Mouse (Mus musculus): ENCODE data around the gene A730009L09Rik.

Gene A730009L09Rik

GRCm38 (mm10) chr16:84514821-84515220, at the start of gene A730009L09Rik:
Gene A730009L09Rik (plus strand): TSS chr16:84515121.
- no peak for DNase-seq (ENCODE audit: low spot score)

GRCm38 (mm10) chr16:84465581-84466165, 49.2 kb upstream of the A730009L09Rik start:
- no peak for DNase-seq (ENCODE audit: low spot score)

- DNase-seq (ENCODE audit: low spot score): no peak
Observed at GRCm38 (mm10) chr16:84468898-84469297, 46.0 kb upstream of the A730009L09Rik start.

- DNase-seq (ENCODE audit: low spot score): no peak
Observed at GRCm38 (mm10) chr16:84469994-84470393, 44.9 kb upstream of the A730009L09Rik start.

GRCm38 (mm10) chr16:84473406-84473805, 41.5 kb upstream of the A730009L09Rik start:
- DNase-seq (ENCODE audit: low spot score): no peak

GRCm38 (mm10) chr16:84474712-84475111, 40.2 kb upstream of the A730009L09Rik start:
- no peak for DNase-seq (ENCODE audit: low spot score)

GRCm38 (mm10) chr16:84476948-84477347, 38.0 kb upstream of the A730009L09Rik start:
- DNase-seq (ENCODE audit: low spot score): no peak

- DNase-seq (ENCODE audit: low spot score): no peak
Observed at GRCm38 (mm10) chr16:84477528-84477927, 37.4 kb upstream of the A730009L09Rik start.

- DNase-seq (ENCODE audit: low spot score): no peak
Observed at GRCm38 (mm10) chr16:84477952-84478351, 37.0 kb upstream of the A730009L09Rik start.

GRCm38 (mm10) chr16:84485931-84486330, 29.0 kb upstream of the A730009L09Rik start:
- DNase-seq (ENCODE audit: low spot score): no peak

- no peak for DNase-seq (ENCODE audit: low spot score)
Observed at GRCm38 (mm10) chr16:84494818-84495217, 20.1 kb upstream of the A730009L09Rik start.

GRCm38 (mm10) chr16:84495438-84495837, 19.5 kb upstream of the A730009L09Rik start:
- DNase-seq (ENCODE audit: low spot score): peak; percentile 33

- no peak for DNase-seq (ENCODE audit: low spot score)
Observed at GRCm38 (mm10) chr16:84507681-84508080, 7.2 kb upstream of the A730009L09Rik start.

- DNase-seq (ENCODE audit: low spot score): no peak
Observed at GRCm38 (mm10) chr16:84521975-84522635, 7.2 kb downstream of the A730009L09Rik start.

GRCm38 (mm10) chr16:84523061-84523460, 8.1 kb downstream of the A730009L09Rik start:
- DNase-seq (ENCODE audit: low spot score): peak; percentile 6

- DNase-seq (ENCODE audit: low spot score): peak; percentile 56
Observed at GRCm38 (mm10) chr16:84527375-84527774, 12.5 kb downstream of the A730009L09Rik start.

GRCm38 (mm10) chr16:84532803-84533202, 17.9 kb downstream of the A730009L09Rik start:
- no peak for DNase-seq (ENCODE audit: low spot score)

GRCm38 (mm10) chr16:84546059-84546458, 31.1 kb downstream of the A730009L09Rik start:
- no peak for DNase-seq (ENCODE audit: low spot score)

GRCm38 (mm10) chr16:84549122-84549521, 34.2 kb downstream of the A730009L09Rik start:
- peak; percentile 42 for DNase-seq (ENCODE audit: low spot score)

- DNase-seq (ENCODE audit: low spot score): no peak
Observed at GRCm38 (mm10) chr16:84550445-84550844, 35.5 kb downstream of the A730009L09Rik start.

- no peak for DNase-seq (ENCODE audit: low spot score)
Observed at GRCm38 (mm10) chr16:84553981-84554380, 39.1 kb downstream of the A730009L09Rik start.

GRCm38 (mm10) chr16:84558113-84558917, 43.4 kb downstream of the A730009L09Rik start:
- DNase-seq (ENCODE audit: low spot score): no peak

Measured in MN1 (cell line).